Mouse (Mus musculus) midbrain, embryonic 10.5 days (tissue): ENCODE results near the gene Ddx49. TPM values are rescaled to one million over a fixed set of nuclear protein-coding genes. Genes with fewer than 3 reads are reported as not detected.

Source experiments
- DNase-seq: peaks from one replicate; pipeline ENCODE4 v3.0.0-alpha.2; 2017; ENCODE audit warnings: low spot score
- H3K27ac ChIP-seq: fragments of 300-500 bp; sonication (generic); replicated peaks from 2 replicates; pipeline ENCODE4 v1.5.1; 2016; ENCODE audit warnings: mild to moderate bottlenecking
- H3K27me3 ChIP-seq: fragments of 300-500 bp; sonication (generic); 2 replicates; pipeline ENCODE4 v1.6.1; 2016; ENCODE audit warnings: low read depth, mild to moderate bottlenecking; ENCODE audit not compliant: poor library complexity, severe bottlenecking
- H3K36me3 ChIP-seq: fragments of 300-500 bp; sonication (generic); 2 replicates; pipeline ENCODE4 v1.6.1; 2016; ENCODE audit warnings: mild to moderate bottlenecking, moderate library complexity
- H3K4me1 ChIP-seq: fragments of 300-500 bp; sonication (generic); 2 replicates; pipeline ENCODE4 v1.6.1; 2016
- H3K4me3 ChIP-seq: fragments of 300-500 bp; sonication (generic); 2 replicates; pipeline ENCODE4 v1.5.1; 2016; ENCODE audit warnings: mild to moderate bottlenecking, moderate library complexity
- H3K9me3 ChIP-seq: fragments of 300-500 bp; sonication (generic); replicated peaks from 2 replicates; pipeline ENCODE4 v1.6.1; 2016; ENCODE audit warnings: mild to moderate bottlenecking
- WGBS: fragments of 180-500 bp; shearing (Covaris S2); methylation state at CpG from one replicate; pipeline ENCODE4 v1.1.7; 2016; 5-methylcytosine and 5-hydroxymethylcytosine counted together
- polyA plus RNA-seq: library from polyadenylated mRNA; unstranded; fragments of >200 nt; fragmentation: Nextera tagmentation; extraction: Ambion mirVana; gene quantifications from 2 replicates; pipeline ENCODE4 v1.2.1, GENCODE M21; 2016

The Ddx49 gene
- polyA plus RNA-seq, 1 experiment from 2014 or later: 56.4 TPM

GRCm38 (mm10) chr8:70276476-70276875 is 25.8 kb downstream of the Ddx49 start:
- Histone ChIP-seq H3K4me3 (no peak overlapping the region), H3K27ac (no peak overlapping the region), H3K27me3 (no peaks in the 10 kb centered on the region), H3K4me1 (peaks cover 27% of the 10 kb centered on the region), H3K36me3 (no peaks in the 10 kb centered on the region), H3K9me3 (no peaks in the 10 kb centered on the region)
- DNase-seq: no peak
- WGBS: 95% methylated on average over 3 of the region's 3 CpGs

- Histone ChIP-seq H3K27ac (no peak overlapping the region), H3K4me3 (no peak overlapping the region), H3K9me3 (no peaks in the 10 kb centered on the region), H3K4me1 (peaks cover 16% of the 10 kb centered on the region), H3K36me3 (no peaks in the 10 kb centered on the region), H3K27me3 (no peaks in the 10 kb centered on the region)
- DNase-seq: no peak
Observed at GRCm38 (mm10) chr8:70274350-70274749, 27.9 kb downstream of the Ddx49 start.

DNA sequence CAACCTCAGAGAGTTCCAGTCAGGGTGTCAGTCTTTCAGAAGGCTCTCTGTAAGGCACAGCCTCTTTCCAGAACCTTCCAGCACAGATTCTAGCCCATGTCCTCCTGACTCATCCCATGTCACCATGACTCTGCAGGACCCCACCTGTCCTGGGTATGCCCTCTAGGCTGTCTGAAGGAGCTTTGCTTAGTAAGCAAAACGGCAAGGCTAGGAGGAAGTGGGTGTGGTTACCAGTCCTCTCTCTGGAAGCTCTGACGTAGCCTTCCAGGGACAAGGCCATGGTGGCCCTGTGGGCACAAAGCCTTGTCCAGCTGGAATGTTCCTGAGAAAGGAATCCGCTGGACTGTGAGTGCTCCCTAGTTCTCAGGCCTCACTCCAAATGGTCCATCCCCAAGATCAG is 29.3 kb downstream of the Ddx49 start:
- no peaks in the 10 kb centered on the region for H3K27me3 ChIP-seq
- DNase-seq: no peak
- no peak overlapping the region for H3K4me3 ChIP-seq
- no peak overlapping the region for H3K27ac ChIP-seq
- H3K9me3 ChIP-seq: no peaks in the 10 kb centered on the region
- H3K4me1 ChIP-seq: peaks cover 25% of the 10 kb centered on the region
- H3K36me3 ChIP-seq: no peaks in the 10 kb centered on the region
- WGBS: 66% methylated on average over 3 of the region's 3 CpGs

DNA sequence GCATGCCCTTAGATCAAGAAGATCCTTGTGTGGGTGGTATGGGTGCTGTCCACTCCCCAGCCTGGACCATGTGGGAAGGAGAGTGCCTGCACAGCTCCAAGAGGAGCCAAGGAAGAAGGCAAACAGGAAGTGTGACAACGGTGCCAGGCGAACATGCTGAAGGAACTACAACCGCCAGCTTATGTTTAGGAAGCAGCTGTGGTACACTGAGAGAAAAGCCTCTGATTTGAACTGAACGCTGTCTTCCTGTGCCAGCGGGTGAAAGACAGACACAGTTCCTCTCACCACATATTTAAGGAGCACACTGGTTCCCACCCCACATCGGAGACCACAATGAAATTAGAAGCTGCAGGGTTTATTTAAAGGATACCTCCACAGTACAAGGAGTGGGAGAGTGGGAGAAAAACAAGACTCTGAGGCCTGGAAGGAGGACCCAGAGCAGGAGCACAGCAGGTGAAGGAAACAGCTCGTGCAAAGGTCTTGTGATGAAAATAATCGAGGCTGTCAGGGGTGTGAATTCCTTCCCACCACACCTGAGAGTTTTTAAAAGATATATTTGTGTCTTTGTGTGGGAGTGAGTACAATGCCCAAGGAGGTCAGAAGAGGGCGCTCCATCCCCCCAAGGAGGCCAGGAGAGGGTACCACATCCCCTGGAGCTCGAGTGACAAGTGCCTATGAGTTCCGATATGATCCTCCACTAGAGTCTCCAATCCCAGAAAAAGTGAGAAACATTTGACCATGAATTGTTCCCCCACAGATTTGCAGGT is 33.3 kb downstream of the Ddx49 start:
- DNase-seq: no peak
- Histone ChIP-seq H3K27me3 (no peaks in the 10 kb centered on the region), H3K4me3 (no peak overlapping the region), H3K4me1 (peaks cover 27% of the 10 kb centered on the region), H3K27ac (0 out of 2 replicates have a peak overlapping the region, but pooled peaks have one; percentile 23), H3K36me3 (peaks cover 31% of the 10 kb centered on the region), H3K9me3 (no peaks in the 10 kb centered on the region)
- WGBS: 63% methylated on average over 11 of the region's 11 CpGs

DNA sequence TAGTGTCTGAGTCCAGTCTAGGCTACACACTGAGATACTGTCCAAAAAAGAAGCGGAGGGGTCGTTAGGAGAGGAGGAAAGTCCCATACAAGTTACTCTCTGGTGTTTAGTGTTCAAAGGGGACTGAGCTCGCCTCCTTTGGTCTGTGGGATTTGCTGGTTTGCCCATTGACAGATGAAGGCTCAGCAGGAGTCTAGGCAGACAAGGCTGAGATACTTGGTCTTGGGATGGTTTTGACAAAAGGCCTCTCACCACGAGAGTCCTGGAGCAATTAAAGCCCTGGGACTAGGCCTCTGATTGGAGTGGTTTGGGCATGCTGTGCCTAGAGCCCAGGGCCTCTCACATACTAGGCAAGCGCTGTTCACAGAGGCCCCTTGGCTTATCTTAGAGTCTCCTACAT is 34.0 kb downstream of the Ddx49 start:
- H3K27ac ChIP-seq: no peak overlapping the region
- peaks cover 38% of the 10 kb centered on the region for H3K36me3 ChIP-seq
- DNase-seq: no peak
- no peaks in the 10 kb centered on the region for H3K9me3 ChIP-seq
- H3K4me3 ChIP-seq: no peak overlapping the region
- peaks cover 27% of the 10 kb centered on the region for H3K4me1 ChIP-seq
- 54% methylated on average over 5 of the region's 5 CpGs for WGBS
- H3K27me3 ChIP-seq: no peaks in the 10 kb centered on the region

GRCm38 (mm10) chr8:70267674-70268073 is 34.6 kb downstream of the Ddx49 start:
- WGBS: 90% methylated on average over 3 of the region's 3 CpGs
- Histone ChIP-seq H3K4me1 (peaks cover 24% of the 10 kb centered on the region), H3K27me3 (no peaks in the 10 kb centered on the region), H3K9me3 (no peaks in the 10 kb centered on the region), H3K36me3 (peaks cover 44% of the 10 kb centered on the region), H3K4me3 (no peak overlapping the region), H3K27ac (no peak overlapping the region)
- DNase-seq: no peak

- 86% methylated on average over 2 of the region's 2 CpGs for WGBS
Observed at GRCm38 (mm10) chr8:70259043-70259442, 43.2 kb downstream of the Ddx49 start.

GRCm38 (mm10) chr8:70258600-70258999 is 43.7 kb downstream of the Ddx49 start:
- WGBS: 95% methylated on average over 5 of the region's 5 CpGs
- H3K36me3 ChIP-seq: peaks cover 100% of the 10 kb centered on the region
- no peak for DNase-seq
- no peak overlapping the region for H3K27ac ChIP-seq
- no peaks in the 10 kb centered on the region for H3K4me1 ChIP-seq
- H3K9me3 ChIP-seq: no peaks in the 10 kb centered on the region
- H3K27me3 ChIP-seq: no peaks in the 10 kb centered on the region
- H3K4me3 ChIP-seq: no peak overlapping the region

More at GRCm38 (mm10) chr8:70259043-70259442, 43.2 kb downstream of the Ddx49 start:
- DNase-seq: no peak
- Histone ChIP-seq H3K4me3 (no peak overlapping the region), H3K27me3 (no peaks in the 10 kb centered on the region), H3K27ac (no peak overlapping the region), H3K9me3 (no peaks in the 10 kb centered on the region), H3K4me1 (no peaks in the 10 kb centered on the region), H3K36me3 (peaks cover 100% of the 10 kb centered on the region)

DNA sequence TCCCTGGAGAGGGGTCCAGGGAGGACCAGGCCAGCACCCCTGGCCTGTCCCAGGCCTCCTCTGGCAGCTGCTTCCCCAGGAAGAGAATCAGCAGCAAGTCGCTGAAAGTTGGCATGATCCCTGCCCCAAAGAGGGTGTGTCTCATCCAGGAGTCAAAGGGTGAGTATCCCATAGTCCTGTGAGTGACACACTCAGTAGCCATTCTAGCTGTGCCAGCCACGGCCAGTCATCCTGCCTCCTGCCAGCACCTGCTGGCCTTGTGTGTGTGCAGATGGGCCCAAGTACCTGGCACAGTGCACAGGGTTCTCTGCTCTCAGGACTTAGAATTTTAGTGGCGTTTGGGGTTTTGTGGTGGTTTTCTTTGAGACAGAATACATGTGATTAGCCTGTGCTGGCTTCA is 44.8 kb downstream of the Ddx49 start:
- Histone ChIP-seq H3K9me3 (no peaks in the 10 kb centered on the region), H3K4me3 (no peak overlapping the region), H3K27ac (no peak overlapping the region), H3K36me3 (peaks cover 100% of the 10 kb centered on the region), H3K4me1 (no peaks in the 10 kb centered on the region), H3K27me3 (no peaks in the 10 kb centered on the region)
- DNase-seq: no peak
- 81% methylated on average over 3 of the region's 3 CpGs for WGBS

DNA sequence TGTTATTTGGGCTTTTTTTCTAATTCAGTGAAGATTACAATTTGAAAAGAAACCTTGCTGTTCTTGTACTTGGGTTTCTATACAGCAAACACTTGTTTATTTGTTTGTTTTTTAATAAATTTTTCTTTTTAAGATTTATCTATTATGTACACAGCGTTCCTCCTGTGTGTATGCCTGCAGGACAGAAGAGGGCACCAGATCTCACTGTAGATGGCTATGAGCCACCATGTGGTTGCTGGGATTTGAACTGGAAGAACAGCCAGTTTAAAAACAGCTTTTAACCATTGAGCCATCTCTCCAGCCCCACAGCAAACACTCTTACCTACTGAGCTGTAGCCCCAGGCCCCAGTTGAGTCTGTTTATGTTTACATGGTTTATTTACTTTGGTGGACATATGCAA is 47.7 kb downstream of the Ddx49 start:
- Histone ChIP-seq H3K9me3 (no peaks in the 10 kb centered on the region), H3K36me3 (peaks cover 100% of the 10 kb centered on the region), H3K4me1 (no peaks in the 10 kb centered on the region), H3K4me3 (no peak overlapping the region), H3K27me3 (no peaks in the 10 kb centered on the region), H3K27ac (no peak overlapping the region)
- no peak for DNase-seq
- 90% methylated on average over 1 of the region's 1 CpGs for WGBS

DNA sequence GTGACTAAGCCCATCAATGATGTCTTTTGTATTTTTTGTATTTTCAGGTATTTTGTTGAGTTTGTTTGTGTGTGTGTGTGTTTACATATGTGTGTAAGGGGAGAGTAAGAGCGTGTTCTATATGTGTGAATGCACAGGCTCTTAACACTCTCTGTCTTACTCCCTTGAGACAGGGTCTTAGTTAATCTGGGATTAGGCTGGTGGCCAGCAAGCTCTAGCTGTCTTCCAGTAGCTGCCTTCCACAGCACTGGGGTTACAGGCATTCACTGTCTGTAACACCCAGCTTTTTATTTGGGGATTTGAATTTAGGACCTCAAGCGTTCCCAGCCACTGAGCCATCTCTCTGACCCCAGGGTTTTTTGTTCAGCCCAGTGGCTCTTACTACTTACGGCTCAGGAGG is 54.4 kb downstream of the Ddx49 start:
- H3K4me3 ChIP-seq: no peak overlapping the region
- no peaks in the 10 kb centered on the region for H3K4me1 ChIP-seq
- no peaks in the 10 kb centered on the region for H3K9me3 ChIP-seq
- no peaks in the 10 kb centered on the region for H3K27me3 ChIP-seq
- WGBS: 85% methylated on average over 3 of the region's 3 CpGs
- H3K36me3 ChIP-seq: peaks cover 98% of the 10 kb centered on the region
- H3K27ac ChIP-seq: no peak overlapping the region
- DNase-seq: no peak

DNA sequence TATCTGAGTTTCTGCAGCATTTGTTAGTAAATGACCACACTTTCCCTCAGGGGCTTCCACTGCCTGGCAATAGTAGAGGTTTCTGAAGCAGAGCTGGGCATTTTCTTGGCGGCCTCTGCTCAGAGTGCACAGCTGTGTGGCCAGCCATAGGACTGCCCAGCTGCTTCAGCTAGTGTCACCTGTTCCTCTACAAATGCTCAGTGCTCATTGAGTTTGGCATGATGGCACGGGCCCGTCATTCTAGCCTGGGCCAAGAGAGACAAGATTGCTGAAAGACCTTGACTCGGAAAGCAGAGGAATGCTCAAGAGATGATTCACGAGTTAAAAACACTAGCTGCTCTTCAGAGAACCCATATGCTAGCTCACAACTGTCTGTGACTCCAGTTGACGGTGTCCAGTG is 55.7 kb downstream of the Ddx49 start:
- Histone ChIP-seq H3K36me3 (peaks cover 98% of the 10 kb centered on the region), H3K4me1 (no peaks in the 10 kb centered on the region), H3K27me3 (no peaks in the 10 kb centered on the region), H3K27ac (no peak overlapping the region), H3K4me3 (no peak overlapping the region), H3K9me3 (no peaks in the 10 kb centered on the region)
- 97% methylated on average over 6 of the region's 6 CpGs for WGBS
- DNase-seq: no peak
